Mouse (Mus musculus) Muller cell, postnatal 12 days (primary cell): ENCODE measurements around the gene R3hdm2.

Source experiments
- DNase-seq: peaks from one replicate; pipeline ENCODE4 v3.0.0-alpha.2; 2015; ENCODE audit errors: inconsistent ontology term

The R3hdm2 gene

DNA sequence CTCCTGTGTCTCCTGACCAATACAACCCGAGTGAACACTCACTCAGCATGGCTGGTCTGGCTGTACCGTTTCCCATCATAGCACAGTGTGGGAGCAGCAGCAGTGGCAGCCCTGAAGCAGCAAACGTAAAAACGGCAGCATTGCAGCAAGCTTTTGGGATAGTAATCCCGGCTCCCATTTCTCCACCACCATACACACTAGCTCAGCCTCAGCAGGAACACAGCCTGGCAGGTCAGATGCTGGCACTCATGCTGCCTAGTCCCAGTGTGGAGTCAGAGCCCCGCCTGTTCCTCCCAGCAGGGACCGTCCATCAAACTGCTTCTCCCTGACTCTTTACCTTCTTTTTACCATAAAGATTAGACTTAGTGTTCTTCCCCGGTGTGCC is 111.0 kb downstream of the R3hdm2 start:
- no peak for DNase-seq

- DNase-seq: peak; percentile 85
Observed at GRCm38 (mm10) chr10:127492118-127492517, 112.0 kb downstream of the R3hdm2 start.

GRCm38 (mm10) chr10:127496156-127496555 is 116.0 kb downstream of the R3hdm2 start:
- no peak for DNase-seq

GRCm38 (mm10) chr10:127499516-127499915 is 119.4 kb downstream of the R3hdm2 start:
- DNase-seq: no peak

DNA sequence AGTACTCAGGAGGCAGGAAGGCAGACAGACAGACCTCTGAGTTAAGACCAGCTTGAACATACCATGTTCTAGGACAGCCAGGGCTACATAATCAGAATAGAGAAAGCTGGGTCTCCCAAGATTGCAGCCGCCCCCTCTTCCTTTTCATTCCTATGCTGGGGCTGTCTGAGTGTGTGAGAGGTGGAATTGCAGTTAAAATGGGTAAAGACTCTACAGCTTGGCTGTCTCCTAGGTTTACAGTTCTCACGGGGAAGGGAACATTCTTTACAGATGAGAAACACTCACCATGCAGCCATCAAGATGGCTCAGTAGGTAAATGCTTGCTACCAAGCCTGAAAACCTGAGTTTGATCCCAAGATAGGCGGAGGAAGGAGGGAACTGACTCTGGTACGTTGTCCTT is 119.9 kb downstream of the R3hdm2 start:
- DNase-seq: no peak

- DNase-seq: no peak
Observed at GRCm38 (mm10) chr10:127500894-127501893, 121.1 kb downstream of the R3hdm2 start, which contains the start of gene Stac3. TSS of gene Stac3 (plus strand) at chr10:127501686.

- peak; percentile 64 for DNase-seq
Observed at GRCm38 (mm10) chr10:127508239-127508638, 128.1 kb downstream of the R3hdm2 start.

GRCm38 (mm10) chr10:127509051-127509836 is 129.1 kb downstream of the R3hdm2 start:
- peak; percentile 93 for DNase-seq

- DNase-seq: peak; percentile 68
Observed at GRCm38 (mm10) chr10:127509837-127510701, 129.9 kb downstream of the R3hdm2 start.

DNA sequence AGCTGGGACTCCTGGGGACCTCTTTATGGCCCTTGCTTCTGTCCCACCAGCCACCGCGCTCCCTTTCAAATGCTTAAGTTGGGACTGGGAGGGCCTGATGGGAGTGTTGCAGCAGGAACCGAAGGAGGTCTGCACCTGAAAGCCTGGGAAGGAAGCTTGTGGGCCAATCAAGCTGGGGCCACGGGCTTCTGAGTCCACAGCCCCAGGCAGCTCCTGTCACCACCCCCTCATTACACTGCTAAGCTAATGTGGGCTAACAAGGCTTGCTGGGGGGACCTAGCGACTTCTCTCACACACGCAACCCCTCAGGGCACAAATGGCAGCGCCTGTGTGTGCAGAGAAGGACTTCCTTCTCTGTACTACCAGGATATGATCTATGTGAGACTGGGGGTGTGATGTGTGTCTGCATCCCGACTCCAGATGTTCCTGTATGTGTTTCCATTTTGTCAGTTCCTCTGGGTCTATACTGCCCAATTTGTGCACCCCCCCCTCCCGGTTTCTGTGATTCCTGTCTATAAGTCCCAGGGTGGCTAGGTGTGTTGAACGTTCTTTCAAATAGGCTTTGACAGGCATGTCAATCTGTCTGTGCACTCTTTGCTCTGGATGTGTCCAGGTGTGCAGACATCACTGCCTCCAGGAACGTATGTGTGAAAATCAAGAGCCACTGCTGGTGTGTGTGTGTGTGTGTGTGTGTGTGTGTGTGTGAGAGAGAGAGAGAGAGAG is 130.9 kb downstream of the R3hdm2 start:
- no peak for DNase-seq

- peak; percentile 65 for DNase-seq
Observed at GRCm38 (mm10) chr10:127511634-127512306, 131.6 kb downstream of the R3hdm2 start.

DNA sequence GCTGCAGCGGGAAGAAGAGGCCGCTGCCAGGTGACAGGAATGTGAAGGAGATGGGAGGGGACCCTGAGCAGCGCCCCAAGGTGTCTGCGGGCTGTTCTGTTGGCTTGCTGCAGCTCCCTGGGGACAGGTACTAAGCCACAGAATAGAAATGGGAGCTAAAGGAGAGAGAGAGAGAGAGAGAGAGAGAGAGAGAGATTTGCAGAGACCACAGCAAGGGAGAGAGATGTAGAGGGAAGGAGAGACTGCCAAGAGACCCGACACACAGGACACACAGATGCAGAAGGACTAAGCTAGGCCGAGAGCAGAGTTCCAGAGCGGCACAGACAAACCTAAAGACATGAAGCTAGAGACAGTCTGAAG is 132.2 kb downstream of the R3hdm2 start:
- DNase-seq: no peak

GRCm38 (mm10) chr10:127512813-127513212 is 132.7 kb downstream of the R3hdm2 start:
- DNase-seq: peak; percentile 92

DNA sequence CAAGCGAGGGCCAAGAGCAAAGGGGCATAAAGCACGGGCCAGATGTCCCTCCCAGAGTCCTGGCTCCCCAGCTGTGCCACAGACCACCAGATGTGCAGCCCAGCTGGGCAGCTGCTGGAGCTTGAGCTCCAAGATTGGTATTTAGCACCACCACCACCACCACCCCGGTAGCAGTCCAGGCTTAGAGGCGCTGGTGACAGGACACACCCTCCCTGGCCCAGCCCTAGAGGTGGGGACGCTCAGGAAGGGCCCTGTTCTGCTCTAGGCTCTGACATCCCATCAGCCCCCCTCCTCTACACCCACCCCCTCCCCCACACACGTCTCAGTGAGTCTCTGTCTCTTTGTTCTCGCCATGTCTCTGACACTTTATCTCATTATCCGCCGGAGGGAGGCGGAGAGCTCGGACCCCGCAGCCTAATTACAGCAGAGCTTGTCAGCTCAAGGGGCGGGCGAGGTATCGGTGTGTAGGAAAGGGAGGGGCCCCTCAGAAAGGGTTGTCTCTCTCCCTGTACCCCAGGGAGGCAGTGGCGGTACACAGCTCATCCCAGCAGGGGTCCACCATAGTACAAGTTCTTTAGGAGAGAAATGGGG is 133.5 kb downstream of the R3hdm2 start:
- DNase-seq: no peak

- no peak for DNase-seq
Observed at GRCm38 (mm10) chr10:127514111-127514698, 134.1 kb downstream of the R3hdm2 start.

DNA sequence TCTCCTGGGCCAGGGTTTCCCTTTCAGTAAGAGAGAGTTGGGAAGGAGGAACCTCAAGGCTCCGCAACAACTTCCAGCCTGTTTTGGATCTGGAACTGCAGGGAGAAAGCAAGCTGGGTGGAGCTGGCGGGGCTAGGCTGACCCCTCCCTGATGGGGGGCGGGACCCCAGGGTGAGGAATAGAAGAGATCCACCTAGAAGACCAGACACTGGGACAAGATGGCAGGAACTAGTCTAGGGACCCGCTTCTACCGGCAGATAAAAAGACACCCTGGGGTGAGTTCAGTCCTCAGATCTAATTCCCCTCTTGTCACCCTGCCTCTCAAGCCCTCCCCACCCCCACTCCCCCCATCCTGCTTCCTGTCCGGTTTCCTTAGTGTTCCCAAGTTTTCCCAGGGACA is 134.6 kb downstream of the R3hdm2 start, which contains the start of gene Ndufa4l2:
Gene Ndufa4l2, plus strand, starts transcription at position 204 of the 400 bp plus-strand sequence.
- DNase-seq: no peak

DNA sequence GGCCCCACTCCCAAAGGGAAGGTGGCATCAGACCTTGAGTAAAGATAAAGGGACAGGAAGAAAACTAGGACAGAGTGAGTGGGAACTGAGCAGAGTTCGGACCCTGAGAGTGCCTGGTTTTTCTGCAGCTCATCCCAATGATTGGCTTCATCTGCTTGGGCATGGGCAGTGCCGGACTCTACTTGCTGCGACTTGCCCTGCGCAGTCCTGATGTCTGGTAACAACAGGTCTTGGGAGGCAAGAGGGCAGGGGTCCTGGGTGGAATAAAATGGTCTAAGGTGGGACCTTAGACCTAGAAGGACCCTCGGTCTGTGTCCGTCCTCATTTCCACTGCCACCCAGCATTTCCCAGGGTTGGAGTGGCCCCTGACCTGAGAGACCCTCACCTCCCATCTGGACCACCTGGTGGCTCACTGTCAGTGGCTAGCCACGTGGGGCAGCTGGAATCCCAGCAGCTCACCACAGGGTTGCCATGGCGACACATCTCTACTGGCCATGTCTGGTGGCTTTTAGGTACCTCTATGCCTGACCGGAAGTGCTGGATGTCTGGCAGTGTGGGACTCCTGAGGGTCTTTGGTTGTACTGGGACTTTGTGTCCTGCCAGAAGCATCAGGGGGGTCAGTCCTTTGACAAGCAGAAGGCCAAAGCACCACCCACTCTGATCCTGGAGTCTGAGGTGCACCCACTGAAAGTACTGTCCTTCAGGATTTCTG is 135.3 kb downstream of the R3hdm2 start:
- no peak for DNase-seq

GRCm38 (mm10) chr10:127515983-127516459 is 135.9 kb downstream of the R3hdm2 start:
- DNase-seq: no peak
